Mouse (Mus musculus): ENCODE results near the gene Srsf5.
"Not testable (repeated sequence)": the region's sequence is repeated elsewhere in the genome, so short reads cannot be mapped to it uniquely, and the experiment has no call there.

Srsf5 gene

DNA sequence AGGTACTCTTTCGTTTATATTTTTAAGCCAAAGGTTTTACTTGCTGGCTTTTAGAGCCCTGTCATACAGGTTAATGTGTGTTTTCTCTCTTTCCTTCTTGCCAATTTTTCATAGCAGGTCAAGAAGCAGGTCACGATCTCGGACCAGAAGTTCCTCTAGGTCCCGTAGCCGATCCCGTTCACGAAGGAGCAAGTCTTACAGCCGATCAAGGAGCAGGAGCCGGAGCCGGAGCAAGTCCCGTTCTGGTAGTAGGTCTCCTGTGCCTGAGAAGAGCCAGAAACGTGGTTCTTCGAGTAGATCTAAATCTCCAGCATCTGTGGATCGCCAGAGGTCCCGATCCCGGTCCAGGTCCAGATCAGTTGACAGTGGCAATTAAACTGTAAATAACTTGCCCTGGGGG is 4.3 kb downstream of the Srsf5 start:
- not testable (repeated sequence) for DNase-seq

GRCm38 (mm10) chr12:80951640-80952219 is 6.4 kb downstream of the Srsf5 start:
- no peak for DNase-seq

GRCm38 (mm10) chr12:80952526-80952925 is 7.2 kb downstream of the Srsf5 start:
- no peak for DNase-seq

GRCm38 (mm10) chr12:80956039-80956438 is 10.7 kb downstream of the Srsf5 start:
- no peak for DNase-seq

DNA sequence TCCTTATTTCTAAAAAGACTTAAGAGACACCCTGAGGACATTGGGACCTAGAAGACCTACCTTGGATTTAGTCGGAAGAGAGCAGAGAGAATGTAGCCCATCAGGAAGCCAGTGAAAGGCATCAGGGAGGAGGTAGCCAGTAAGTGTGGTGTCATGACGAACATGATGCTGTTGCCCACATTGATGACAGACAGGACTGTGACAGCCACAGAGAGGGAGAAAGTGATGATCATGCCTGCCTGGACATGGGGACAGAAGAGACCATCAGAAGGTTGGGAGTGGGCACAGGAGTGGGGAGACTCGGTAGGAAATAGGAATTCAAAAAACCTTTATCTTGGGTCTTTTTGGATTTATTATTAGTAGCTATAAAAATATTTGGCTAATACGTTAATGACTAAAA is 12.7 kb downstream of the Srsf5 start:
- DNase-seq = no peak

DNA sequence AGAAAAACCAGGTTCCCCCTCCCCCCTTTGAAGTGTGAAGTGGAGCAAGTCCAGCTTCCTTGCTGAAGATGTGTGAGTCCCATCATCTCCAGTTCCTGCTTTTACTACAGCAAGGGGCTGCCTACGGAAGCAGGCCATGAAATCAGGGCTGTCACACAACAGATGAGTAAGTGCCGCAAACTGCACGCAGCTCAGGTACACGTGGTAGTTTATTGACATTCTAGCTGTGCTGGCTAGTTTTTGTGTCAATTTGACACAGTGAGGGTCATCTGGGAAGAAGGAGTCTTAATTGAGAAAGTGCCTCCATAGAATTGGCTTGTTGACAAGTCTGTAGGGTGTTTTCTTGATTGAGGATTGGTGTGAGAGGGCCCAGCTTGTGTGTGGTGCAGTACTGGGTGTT is 17.3 kb downstream of the Srsf5 start:
- no peak for DNase-seq

GRCm38 (mm10) chr12:80966059-80966838 is 20.9 kb downstream of the Srsf5 start:
- DNase-seq = no peak

- no peak for DNase-seq
These were observed 22.6 kb downstream of the Srsf5 start for GRCm38 (mm10) chr12:80967918-80968317.

DNA sequence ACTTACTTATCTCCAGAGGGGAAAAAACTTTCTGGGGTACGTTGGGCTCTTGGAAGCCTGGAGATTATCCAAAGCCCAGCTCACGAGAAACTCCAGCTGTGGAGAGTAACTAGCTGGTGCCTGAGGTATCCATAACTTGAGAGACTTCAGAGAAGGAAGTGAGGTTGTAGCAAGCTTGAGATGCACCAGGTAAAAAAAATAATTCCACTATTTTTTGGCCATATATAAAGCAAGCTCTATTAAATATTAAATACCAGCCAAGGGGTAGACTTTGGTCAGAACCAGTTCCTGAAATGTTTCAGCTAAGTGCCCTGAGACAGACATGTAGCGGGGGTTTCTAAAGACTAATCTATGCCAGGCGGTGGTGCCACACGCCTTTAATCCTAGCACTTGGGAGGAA is 23.3 kb downstream of the Srsf5 start, which contains the start of gene Slc10a1:
Slc10a1 (minus strand) TSS at position 101 of the 400 bp plus-strand sequence.
- no peak for DNase-seq

- no peak for DNase-seq
These were observed 24.9 kb downstream of the Srsf5 start for GRCm38 (mm10) chr12:80970181-80970705.

DNA sequence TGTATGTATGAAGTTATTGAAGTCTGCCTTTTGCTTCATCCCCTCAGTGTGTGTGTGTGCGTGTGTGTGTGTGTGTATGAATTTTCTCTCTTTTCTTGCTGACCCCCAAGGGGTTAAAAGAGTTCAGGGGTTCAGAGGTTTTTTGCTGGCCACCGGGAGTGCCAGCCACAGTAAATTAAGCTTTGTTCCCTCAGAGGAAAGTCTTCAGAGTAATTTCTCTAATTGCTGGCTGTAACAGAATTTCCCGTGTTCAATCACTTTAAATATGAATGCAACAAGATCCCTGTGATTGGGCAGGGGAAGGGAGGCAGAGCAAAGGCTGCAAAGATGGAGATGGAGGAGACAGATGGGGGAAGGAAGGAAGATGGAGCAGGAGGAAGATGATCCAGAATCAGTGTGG is 26.5 kb downstream of the Srsf5 start:
- DNase-seq = no peak

DNA sequence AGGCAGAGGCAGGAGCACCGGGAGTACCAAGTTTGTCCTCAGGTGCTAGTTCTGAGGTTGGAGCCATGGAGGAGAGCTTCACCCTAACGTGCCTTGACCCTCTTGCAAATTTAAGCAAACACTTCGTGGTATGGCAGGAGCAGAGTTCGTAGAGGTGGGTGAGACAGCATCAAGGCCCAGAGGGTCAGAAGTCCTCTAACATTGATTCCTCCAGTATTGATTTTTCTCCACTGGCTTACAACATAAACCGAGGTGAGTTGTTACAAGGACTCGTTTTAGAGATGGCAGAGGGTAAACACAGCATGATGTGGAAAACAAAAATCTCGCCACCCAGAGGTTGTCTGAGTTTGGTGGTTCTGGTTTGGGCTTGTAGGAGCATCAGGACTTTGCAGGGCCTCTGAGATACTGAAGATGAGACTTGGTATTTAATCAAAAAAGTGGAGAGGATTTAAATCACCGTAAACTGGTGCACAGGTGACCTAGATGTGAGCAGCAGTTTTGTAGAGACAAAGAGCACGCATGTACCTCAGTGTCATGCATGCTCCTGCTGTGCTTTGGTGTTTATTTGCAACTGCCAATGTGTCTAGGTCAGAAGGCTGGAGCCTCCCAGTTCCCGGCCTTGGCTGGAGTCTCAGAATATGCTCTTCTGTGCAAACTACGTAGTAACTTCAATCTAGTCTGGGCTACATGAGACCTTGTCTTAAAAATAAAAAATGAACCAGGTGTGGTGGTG is 30.8 kb downstream of the Srsf5 start:
- DNase-seq = no peak

DNA sequence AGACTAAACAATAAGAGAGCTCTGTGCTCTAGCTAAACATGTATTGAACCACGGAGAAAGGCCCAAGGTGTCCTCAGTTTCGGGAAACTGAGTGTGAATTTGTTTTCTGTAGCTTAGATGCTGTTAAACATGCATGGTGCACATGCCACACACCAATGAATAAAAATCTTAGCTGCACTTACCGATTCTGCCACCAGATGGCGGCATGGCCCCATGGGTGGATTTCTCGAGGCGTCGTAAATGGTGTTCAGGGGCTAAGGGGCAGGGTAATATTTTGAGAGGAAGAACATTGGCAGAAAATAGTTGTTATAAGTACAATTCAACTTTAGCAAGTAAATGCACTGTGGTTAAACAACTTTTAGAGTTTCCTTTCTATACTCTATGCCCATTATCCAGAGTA is 37.0 kb downstream of the Srsf5 start:
- peak; percentile 36 to 40 for DNase-seq

- DNase-seq = peak in 1 of 2 experiments; percentile 1
These were observed 38.4 kb downstream of the Srsf5 start for GRCm38 (mm10) chr12:80983695-80984094.

DNA sequence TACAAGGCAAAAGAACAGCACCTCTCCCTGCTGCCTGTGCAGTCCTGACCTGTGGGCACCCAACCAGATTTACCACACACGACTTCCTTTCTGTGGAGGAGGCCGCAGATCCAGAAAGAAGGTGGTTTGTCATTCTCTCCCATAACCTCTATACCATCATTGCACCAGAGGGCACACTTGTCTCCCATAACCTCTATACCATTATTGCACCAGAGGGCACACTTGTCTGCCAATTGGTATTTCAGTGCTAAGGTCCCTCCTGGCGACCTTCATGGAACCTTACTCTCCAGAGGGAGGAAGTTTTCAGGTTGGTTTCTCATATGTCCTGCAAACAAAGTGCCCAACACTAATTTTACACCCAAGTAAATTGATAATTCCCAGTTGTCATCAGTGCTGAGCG is 41.3 kb downstream of the Srsf5 start:
- DNase-seq = no peak

GRCm38 (mm10) chr12:80988286-80988685 is 43.0 kb downstream of the Srsf5 start:
- DNase-seq = no peak

GRCm38 (mm10) chr12:80990901-80991445 is 45.7 kb downstream of the Srsf5 start:
- DNase-seq = no peak

DNA sequence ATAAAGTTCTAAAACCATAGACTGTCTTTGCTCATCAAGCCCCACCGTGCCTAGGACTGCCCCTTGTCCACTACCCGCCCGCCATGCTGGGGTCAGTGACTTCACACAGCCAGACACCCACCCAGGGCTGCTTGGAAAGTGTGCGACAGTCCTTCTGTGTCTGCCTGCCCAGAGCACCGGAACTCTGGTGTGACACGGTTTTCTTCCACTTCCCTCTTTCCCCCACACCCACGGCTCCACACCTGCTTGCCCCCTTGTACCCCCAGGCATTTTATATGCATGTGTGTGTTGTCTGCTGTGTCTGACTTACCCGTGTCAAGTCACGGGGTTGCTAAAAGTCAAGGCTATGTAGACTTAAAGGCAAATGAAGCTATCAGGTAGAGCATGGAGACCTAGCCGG is 46.5 kb downstream of the Srsf5 start:
- DNase-seq = peak; percentile 11 to 20

GRCm38 (mm10) chr12:80992540-80993122 is 47.3 kb downstream of the Srsf5 start:
- no peak for DNase-seq

GRCm38 (mm10) chr12:80993773-80994172 is 48.5 kb downstream of the Srsf5 start:
- peak in 1 of 2 experiments; percentile 25 for DNase-seq

DNA sequence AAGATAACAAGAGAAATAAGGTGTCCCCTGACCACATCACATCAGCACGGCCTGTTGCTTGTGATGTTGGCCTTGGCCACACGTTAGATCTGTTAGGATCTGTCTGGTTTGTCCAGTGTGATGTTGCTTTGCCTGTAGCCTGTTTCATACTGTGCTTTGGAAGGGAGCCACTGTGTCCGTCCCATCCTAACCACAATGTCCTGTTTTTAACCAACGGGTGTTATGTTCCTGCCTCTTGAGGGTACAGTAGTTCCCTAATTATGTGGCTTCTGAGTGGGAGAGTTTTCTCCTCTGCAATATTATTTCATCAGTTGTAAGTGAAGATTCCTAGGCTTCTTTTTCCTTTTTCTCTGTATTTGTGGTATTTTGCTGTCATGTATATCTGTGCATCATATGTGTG is 50.0 kb downstream of the Srsf5 start:
- DNase-seq = no peak

GRCm38 (mm10) chr12:80997652-80998051 is 52.3 kb downstream of the Srsf5 start:
- no peak for DNase-seq

Data from thymus, adult 18-20 months (tissue).